Mouse (Mus musculus) lung, adult 2 months (tissue): ENCODE measurements around the gene Rasgef1c. TPM values are rescaled to one million over a fixed set of nuclear protein-coding genes. Genes with fewer than 3 reads are reported as not detected.
A peak's percentile ranks its signal among the peaks of the same experiment; 100 is the strongest.

Source experiments
- DNase-seq: peaks from one replicate; pipeline ENCODE4 v3.0.0; 2022
- H3K4me1 ChIP-seq: fragments of 200-500 bp; 2 replicates; pipeline ENCODE4 v1.6.1; 2011; ENCODE audit warnings: low read length; ENCODE audit not compliant: control insufficient read depth, insufficient read depth
- H3K4me3 ChIP-seq: fragments of 200-500 bp; replicated peaks from 2 replicates; pipeline ENCODE3; 2011; ENCODE audit warnings: low read depth, mild to moderate bottlenecking, control low read depth, low read length; ENCODE audit errors: extremely low read depth
- CTCF ChIP-seq: fragments of 200-500 bp; IDR thresholded peaks from 2 replicates; pipeline ENCODE4 v1.5.1; 2011; ENCODE audit warnings: mild to moderate bottlenecking, low read length, control low read depth; ENCODE audit not compliant: insufficient read depth
- POLR2A ChIP-seq: fragments of 200-500 bp; IDR thresholded peaks from 2 replicates; pipeline ENCODE4 v1.6.1; 2011; ENCODE audit warnings: low read depth, mild to moderate bottlenecking, control low read depth, low read length, borderline replicate concordance; ENCODE audit errors: extremely low read depth
- WGBS: fragments of 180-500 bp; shearing (Covaris S2); methylation state at CpG from one replicate; pipeline ENCODE4 v1.1.7; 2018; 5-methylcytosine and 5-hydroxymethylcytosine counted together
- polyA plus RNA-seq: library from polyadenylated mRNA; depleted of rRNA; stranded (reverse); fragments of >200 nt; gene quantifications from 2 replicates; pipeline ENCODE4 v1.2.3, GENCODE M21; 2012

Rasgef1c gene
- polyA plus RNA-seq, 1 experiment = 0.91 TPM

DNA sequence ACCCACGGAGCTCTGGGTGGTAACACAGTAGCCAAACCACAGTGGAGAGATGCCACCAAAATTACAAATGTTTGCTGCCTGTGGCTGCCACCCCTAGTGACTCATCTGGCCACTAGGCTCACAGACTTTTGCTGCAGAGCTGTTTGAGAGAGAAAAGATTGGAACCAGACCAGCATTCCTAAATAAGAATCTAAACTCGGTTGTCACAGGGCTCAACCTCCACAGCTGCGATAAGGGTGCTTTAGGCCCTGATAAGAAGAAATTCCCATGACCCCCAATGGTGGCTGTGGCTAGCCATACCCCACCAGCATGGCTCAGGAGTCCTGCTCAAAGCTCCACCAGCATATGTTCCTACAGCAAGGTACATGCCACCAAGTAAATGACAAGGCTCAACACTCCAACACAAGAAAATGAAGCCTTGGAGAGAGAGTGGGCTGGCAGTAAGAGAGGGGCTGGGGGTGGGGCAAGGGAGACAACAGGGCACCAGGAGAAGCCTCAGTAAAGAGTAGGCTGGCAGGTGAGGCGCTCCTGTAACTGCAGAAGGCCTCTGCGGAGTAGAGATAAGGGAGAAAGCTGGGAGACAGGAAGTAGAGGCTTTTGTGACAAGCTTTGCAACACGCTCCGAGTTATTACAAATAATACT lies 79.8 kb downstream of the Rasgef1c start:
- no peak for DNase-seq
- 43% methylated on average over 7 of the region's 7 CpGs for WGBS
- H3K4me3 ChIP-seq = no peak overlapping the region
- H3K4me1 ChIP-seq = no peaks in the 10 kb centered on the region
- no peak for TF ChIP-seq CTCF

DNA sequence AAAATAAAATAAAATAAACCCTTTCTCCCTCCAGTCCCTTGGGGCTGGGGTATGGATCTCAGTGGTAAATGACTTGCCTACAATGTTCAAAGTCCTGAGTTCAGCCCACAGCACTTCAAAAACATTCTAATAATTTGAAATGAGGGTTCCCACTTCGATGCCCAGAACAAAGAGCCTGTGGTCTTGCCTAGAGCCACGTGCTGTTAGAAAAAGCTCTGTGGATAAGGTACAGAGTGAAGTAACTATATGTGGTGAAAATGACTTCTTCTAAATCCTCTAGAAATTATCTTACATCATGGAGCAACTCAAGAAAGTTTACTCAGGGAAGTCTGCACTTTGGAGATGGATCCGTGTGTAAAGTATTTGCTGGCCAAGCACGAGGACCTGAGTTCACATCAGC lies 80.5 kb downstream of the Rasgef1c start:
- TF ChIP-seq POLR2A = no peak
- no peak for TF ChIP-seq CTCF
- Histone ChIP-seq H3K4me3 (no peak overlapping the region), H3K4me1 (no peaks in the 10 kb centered on the region)
- no peak for DNase-seq
- 78% methylated on average over 4 of the region's 4 CpGs for WGBS

DNA sequence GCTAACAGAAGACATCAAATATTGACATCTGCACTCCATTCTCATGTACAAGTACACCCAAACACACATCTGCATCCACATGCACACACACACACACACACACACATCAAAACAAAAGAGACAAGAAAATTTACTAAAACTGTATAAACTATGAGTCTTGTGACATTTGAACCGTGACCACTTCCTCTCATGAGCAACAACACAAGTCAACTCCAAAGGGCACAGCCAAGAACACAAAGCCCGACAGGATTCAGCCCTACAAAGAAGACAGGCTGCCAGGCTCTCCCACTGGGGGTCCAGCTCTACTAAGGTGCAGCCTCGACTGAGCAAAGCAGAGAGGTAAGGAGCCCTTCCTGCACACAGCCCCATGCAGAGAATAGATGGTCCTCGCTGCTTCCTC lies 81.2 kb downstream of the Rasgef1c start:
- WGBS = 45% methylated on average over 4 of the region's 4 CpGs
- TF ChIP-seq CTCF (no peak), POLR2A (no peak)
- H3K4me1 ChIP-seq = no peaks in the 10 kb centered on the region
- no peak overlapping the region for H3K4me3 ChIP-seq
- DNase-seq = no peak

DNA sequence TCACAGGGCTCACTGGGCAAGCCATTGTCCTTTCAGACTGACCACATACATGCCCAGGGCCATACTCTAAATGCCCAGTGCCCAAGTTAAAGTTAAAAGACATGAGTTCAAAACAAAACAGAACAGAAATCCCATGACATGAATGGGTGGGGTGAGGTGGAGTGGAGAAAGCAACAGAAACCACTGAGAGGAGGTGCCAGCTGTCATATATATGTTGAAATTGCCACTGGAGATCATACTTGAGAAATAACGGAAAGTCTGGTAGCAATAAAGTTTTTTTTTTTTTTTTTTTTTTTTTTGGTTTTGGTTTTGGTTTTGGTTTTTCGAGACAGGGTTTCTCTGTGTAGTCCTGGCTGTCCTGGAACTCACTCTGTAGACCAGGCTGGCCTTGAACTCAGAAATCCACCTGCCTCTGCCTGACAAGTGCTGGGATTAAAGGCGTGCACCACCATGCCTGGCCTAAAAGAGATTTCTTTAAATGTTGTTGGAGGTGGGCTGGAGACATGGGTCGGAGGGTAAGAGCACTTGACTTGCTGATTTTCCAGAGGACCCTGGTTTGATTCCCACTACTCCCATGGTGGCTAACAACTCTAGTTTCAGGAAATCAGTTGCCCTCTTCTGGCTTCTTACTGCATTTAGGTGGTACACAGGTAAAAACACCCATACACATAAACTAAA lies 82.4 kb downstream of the Rasgef1c start:
- Histone ChIP-seq H3K4me3 (no peak overlapping the region), H3K4me1 (no peaks in the 10 kb centered on the region)
- WGBS = 65% methylated on average over 4 of the region's 4 CpGs
- TF ChIP-seq CTCF (no peak), POLR2A (no peak)
- no peak for DNase-seq

DNA sequence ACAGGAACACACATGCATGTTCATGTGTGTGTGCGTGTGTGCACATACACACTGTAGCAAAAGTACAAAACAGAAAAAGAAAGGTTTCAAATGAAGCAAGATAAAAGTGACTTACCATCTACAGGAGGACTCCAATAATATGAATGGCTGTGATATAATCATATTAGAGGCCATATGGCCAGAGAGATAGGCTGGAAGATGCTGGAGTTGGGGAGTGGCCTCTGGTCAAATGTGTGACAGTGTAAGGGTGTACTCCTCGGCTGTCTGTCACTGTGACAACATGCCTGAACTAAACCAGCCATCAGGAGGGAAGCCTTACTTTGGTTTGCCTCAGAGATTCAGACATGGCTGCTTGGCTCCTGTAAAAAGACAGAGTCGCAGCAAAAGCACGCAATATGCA lies 83.4 kb downstream of the Rasgef1c start:
- Histone ChIP-seq H3K4me3 (no peak overlapping the region), H3K4me1 (no peaks in the 10 kb centered on the region)
- 76% methylated on average over 4 of the region's 4 CpGs for WGBS
- no peak for DNase-seq
- no peak for TF ChIP-seq POLR2A
- TF ChIP-seq CTCF = no peak

- Histone ChIP-seq H3K4me3 (no peak overlapping the region), H3K4me1 (no peaks in the 10 kb centered on the region)
- TF ChIP-seq CTCF = peak; percentile 81
- TF ChIP-seq POLR2A = no peak
- 21% methylated on average over 10 of the region's 10 CpGs for WGBS
- DNase-seq = peak; percentile 21
These were observed 84.8 kb downstream of the Rasgef1c start for GRCm38 (mm10) chr11:49986277-49987036.

DNA sequence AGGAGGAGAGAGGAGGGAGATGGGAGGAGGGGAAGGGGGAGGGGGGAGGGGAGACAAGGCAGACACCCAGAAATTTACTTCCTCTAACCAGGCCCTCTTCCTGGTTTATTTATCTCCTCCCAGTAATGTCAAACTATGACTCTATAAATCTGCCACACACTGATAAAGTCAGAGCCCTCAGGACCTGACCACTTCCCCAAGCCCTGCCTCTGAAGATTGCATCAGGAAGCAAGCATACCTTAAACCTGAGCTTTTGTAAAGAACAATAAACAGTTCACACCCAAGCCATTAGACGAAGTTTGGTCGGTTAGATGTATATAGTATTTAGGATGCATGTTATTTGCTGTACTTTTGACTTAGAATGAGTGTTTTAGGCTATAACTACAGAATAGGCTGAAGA lies 92.9 kb downstream of the Rasgef1c start:
- WGBS = 19% methylated on average over 2 of the region's 2 CpGs
- DNase-seq = no peak
- H3K4me3 ChIP-seq = no peak overlapping the region
- TF ChIP-seq CTCF (no peak), POLR2A (no peak)
- no peaks in the 10 kb centered on the region for H3K4me1 ChIP-seq

- H3K4me1 ChIP-seq = no peaks in the 10 kb centered on the region
- no peak overlapping the region for H3K4me3 ChIP-seq
- DNase-seq = no peak
- no peak for TF ChIP-seq POLR2A
- no peak for TF ChIP-seq CTCF
- 68% methylated on average over 4 of the region's 4 CpGs for WGBS
These were observed 94.8 kb downstream of the Rasgef1c start for GRCm38 (mm10) chr11:49996398-49996797.

DNA sequence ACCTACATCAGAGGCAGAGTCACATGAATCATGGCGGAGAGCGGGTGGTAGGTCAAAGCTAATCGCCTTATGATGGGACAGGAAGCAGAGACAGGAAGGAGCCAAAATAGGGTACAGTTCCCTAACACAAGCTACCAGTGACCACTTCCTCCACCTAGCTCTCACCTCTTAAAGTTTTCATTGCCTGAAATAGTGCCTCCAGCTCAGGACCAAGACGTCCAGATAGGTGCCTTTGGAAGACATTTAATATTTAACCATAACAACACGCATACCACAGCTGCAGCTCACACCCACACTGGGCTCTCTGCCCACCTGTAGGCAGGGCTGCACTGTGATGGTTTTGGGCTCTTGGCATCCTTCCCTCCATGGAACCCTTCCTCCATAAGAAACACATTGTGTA lies 95.7 kb downstream of the Rasgef1c start:
- DNase-seq = no peak
- TF ChIP-seq CTCF (no peak), POLR2A (no peak)
- no peak overlapping the region for H3K4me3 ChIP-seq
- H3K4me1 ChIP-seq = no peaks in the 10 kb centered on the region
- 30% methylated on average over 5 of the region's 5 CpGs for WGBS

GRCm38 (mm10) chr11:50002853-50003252 lies 101.2 kb downstream of the Rasgef1c start:
- TF ChIP-seq POLR2A (no peak), CTCF (no peak)
- WGBS = 80% methylated on average over 4 of the region's 4 CpGs
- no peak for DNase-seq
- Histone ChIP-seq H3K4me1 (no peaks in the 10 kb centered on the region), H3K4me3 (no peak overlapping the region)
